Mouse (Mus musculus) induced T-regulatory cell, adult 2 months (primary cell): Measurements from ENCODE around the gene Apol9a.

Experiments used
- DNase-seq: peaks from one replicate; pipeline ENCODE4 v3.0.0-alpha.2; 2012; ENCODE audit warnings: low read depth

The Apol9a gene

GRCm38 (mm10) chr15:77376920-77377319, 34.0 kb downstream of the Apol9a start:
- no peak for DNase-seq

GRCm38 (mm10) chr15:77370588-77370987, 40.3 kb downstream of the Apol9a start:
- no peak for DNase-seq

- DNase-seq, result no peak
Observed at GRCm38 (mm10) chr15:77369981-77370380, 41.0 kb downstream of the Apol9a start.

GRCm38 (mm10) chr15:77368818-77369320, 42.1 kb downstream of the Apol9a start:
- DNase-seq, result no peak

- peak; percentile 89 for DNase-seq
Observed at GRCm38 (mm10) chr15:77368148-77368547, 42.8 kb downstream of the Apol9a start.

GRCm38 (mm10) chr15:77367504-77367903, 43.4 kb downstream of the Apol9a start:
- DNase-seq, result no peak

GRCm38 (mm10) chr15:77366706-77367484, 44.0 kb downstream of the Apol9a start:
- DNase-seq, result peak; percentile 80

GRCm38 (mm10) chr15:77365700-77366570, 45.0 kb downstream of the Apol9a start:
- no peak for DNase-seq

GRCm38 (mm10) chr15:77364026-77364425, 46.9 kb downstream of the Apol9a start:
- peak; percentile 8 for DNase-seq

- DNase-seq, result no peak
Observed at GRCm38 (mm10) chr15:77363578-77363977, 47.4 kb downstream of the Apol9a start.

- DNase-seq, result no peak
Observed at GRCm38 (mm10) chr15:77362952-77363351, 48.0 kb downstream of the Apol9a start.

GRCm38 (mm10) chr15:77359905-77360304, 51.0 kb downstream of the Apol9a start:
- DNase-seq, result no peak

GRCm38 (mm10) chr15:77359486-77359885, 51.4 kb downstream of the Apol9a start:
- DNase-seq, result no peak

- no peak for DNase-seq
Observed at GRCm38 (mm10) chr15:77359084-77359483, 51.9 kb downstream of the Apol9a start.

GRCm38 (mm10) chr15:77358320-77359040, 52.5 kb downstream of the Apol9a start:
- peak; percentile 76 for DNase-seq

GRCm38 (mm10) chr15:77356248-77356810, 54.6 kb downstream of the Apol9a start:
- DNase-seq, result no peak

- no peak for DNase-seq
Observed at GRCm38 (mm10) chr15:77354848-77355551, 55.9 kb downstream of the Apol9a start.

GRCm38 (mm10) chr15:77354496-77354847, 56.5 kb downstream of the Apol9a start:
- no peak for DNase-seq
